Mouse (Mus musculus): Measurements from ENCODE around the gene Rita1. TPM values are rescaled to one million over a fixed set of nuclear protein-coding genes. Genes with fewer than 3 reads are reported as not detected.

Rita1 gene
- total RNA-seq, 2 experiments from 2014 or later: 3.8 TPM; not detected in 1

- ATAC-seq (replicated peaks; ENCODE audit: low FRiP score, poor library complexity, severe bottlenecking): peak; percentile 40
Measured at GRCm38 (mm10) chr5:120578504-120579081, 33.8 kb downstream of the Rita1 start.

- peak; percentile 86 for ATAC-seq (replicated peaks; ENCODE audit: low FRiP score, poor library complexity, severe bottlenecking)
Measured at GRCm38 (mm10) chr5:120577935-120578441, 34.4 kb downstream of the Rita1 start.

DNA sequence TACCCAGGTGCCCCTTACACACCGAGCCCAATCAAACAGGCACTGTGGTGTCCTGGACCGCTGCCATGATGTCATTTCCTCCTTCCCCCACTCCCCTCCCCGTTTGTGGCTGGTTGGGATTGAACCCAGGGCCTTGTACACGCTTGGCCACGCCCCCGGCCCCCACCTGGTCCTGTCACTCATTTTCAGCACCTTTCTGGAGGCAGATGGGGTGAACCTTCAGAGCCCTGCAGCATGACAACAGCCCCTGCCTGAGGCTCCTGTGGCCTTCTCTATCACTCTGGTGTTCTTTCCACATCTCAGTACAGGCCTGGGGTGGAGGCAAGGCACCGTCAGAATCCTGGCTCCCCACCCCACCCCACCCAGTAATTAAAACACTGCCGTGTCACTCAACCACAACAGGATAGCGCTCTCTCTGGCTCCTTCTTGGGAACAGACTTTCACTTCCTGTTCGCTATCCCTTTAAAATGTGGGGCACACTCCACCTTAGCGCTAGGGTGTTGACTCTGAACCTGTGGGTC lies 35.5 kb downstream of the Rita1 start:
- ATAC-seq (replicated peaks; ENCODE audit: low FRiP score, poor library complexity, severe bottlenecking): peak; percentile 57

DNA sequence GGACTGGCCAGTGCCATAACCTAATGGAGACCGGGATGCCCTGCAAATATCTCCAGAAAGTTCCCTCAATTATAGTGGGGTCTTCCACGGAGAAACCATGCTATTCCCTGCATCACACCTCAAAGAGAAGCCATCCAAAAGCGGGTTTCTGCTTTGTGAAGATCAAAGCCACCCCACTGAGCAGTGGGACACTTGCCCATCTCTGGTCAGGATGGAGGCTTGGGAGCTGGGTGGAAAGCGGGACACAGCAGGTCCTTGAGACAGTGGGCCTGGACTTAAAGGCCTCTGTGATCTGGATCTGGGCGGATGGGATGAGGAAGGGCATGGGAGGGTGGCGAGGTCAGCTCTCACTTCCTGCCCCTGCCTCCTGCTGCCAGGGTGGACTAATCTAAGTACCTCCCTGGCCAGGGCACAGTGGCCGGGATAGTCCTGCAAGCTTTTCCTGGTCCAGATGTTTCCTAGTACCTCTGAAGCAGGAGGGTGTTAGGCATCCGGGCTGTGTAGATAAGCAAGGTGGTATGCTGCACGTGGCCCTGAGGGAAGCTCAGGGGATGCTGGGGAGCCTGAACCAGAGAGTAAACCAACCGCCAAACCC lies 37.8 kb downstream of the Rita1 start:
- ATAC-seq (replicated peaks; ENCODE audit: low FRiP score, poor library complexity, severe bottlenecking): no peak

DNA sequence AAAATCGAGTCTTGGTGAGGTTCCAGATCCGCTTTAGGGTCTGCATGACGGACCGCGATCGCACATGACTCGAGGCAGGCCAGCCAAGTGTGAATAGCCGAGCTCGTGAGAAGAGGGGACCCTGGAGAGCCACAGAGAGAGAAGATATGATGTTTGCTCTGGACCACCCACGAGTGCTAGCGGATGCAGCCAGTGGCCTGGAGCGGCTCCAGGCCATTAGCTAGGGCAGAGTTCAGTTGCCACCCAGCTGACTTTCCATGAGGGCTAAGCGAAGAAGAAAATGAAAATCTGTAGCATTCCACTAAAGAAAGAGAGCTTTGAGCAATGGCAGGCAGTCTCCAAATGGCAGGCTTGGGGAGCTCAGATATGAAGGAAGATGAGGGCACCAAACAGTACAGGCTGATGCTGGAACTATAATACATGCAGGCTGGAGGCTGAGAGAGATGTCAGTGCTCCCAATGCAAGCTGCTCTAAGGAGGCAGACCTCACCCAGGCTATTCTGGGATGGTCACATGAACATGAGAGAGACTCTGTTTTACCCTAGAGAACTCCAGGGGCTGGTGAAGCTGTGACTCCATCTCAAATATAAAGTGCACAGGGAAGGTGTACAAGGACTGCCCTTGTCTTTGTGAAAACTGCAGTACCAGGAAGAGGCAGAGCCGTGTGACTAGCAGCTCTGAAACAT lies 41.2 kb downstream of the Rita1 start:
- ATAC-seq (replicated peaks; ENCODE audit: low FRiP score, poor library complexity, severe bottlenecking): no peak

DNA sequence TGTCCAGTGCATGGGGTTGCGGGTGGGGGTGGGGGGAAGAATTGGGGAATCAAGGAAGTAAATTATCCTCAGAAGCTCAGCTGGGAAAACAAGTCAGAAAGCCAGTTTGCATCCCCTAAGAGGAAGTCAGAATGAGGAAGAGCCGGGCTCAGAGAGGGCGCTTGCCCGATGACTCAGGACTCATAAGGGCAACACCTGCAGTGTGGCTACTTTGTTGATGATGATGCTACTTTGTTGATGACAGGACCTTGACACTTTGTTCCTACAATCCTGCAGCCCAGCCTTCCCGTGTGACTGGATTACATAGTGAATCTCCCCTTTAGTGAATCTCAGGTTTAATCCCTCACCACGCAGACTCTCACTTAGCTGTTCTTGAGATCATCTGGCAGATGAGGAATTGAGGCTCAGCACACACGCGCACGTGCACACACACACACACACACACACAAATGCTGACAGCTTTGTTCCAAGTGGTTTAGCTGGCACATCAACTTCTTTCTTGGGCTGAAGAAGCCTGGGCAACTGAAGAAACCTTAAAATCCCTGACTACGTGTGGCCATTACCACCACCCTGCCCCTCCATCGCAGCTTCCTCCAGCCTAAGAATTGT lies 42.0 kb downstream of the Rita1 start:
- no peak for ATAC-seq (replicated peaks; ENCODE audit: low FRiP score, poor library complexity, severe bottlenecking)

DNA sequence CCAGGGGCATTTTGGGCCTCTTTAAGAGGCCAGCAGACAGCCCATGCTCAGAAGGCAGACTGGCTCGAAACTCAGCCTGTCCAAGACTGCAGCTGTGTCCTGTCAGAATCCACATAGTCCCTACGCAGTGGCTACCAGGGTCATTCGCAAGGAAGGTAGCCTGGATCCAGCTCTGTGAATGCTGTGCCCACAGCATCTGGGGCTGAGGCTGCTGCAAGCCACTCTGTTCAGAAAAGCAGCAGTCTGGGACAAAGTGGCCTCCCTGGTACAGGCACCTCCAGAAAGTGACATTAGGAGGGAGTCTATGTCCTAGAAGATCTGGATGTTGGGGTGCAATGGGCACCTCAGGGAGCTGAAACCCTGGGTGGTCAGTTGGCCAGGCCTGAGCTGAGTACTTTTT lies 42.6 kb downstream of the Rita1 start:
- ATAC-seq (replicated peaks; ENCODE audit: low FRiP score, poor library complexity, severe bottlenecking): no peak

GRCm38 (mm10) chr5:120568964-120569363 lies 43.4 kb downstream of the Rita1 start:
- ATAC-seq (replicated peaks; ENCODE audit: low FRiP score, poor library complexity, severe bottlenecking): no peak

- no peak for ATAC-seq (replicated peaks; ENCODE audit: low FRiP score, poor library complexity, severe bottlenecking)
Measured at GRCm38 (mm10) chr5:120568336-120568768, 44.0 kb downstream of the Rita1 start.

DNA sequence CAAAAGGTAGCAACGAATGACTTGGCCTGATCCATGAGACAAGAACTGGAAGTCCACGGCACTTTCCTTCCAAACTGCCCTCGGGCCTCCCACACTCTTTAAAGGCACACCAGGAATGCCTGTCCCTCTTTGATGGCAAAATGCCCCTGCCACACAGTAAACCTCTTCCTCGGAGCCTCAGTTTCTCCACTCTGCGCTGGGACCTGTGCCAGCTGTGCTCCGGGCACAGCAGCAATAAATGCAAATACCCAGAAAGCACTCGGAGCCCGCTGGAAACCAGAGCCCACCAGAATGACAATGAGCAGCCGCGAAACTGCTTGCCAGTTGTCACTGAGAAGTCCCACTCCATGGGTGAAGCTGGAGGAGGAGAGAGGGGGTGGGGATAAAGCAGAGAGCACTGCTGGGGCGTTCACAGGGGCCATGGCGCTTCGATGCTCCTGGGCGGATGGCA lies 44.6 kb downstream of the Rita1 start:
- no peak for ATAC-seq (replicated peaks; ENCODE audit: low FRiP score, poor library complexity, severe bottlenecking)

GRCm38 (mm10) chr5:120567253-120567701 lies 45.1 kb downstream of the Rita1 start:
- ATAC-seq (replicated peaks; ENCODE audit: low FRiP score, poor library complexity, severe bottlenecking): no peak

- no peak for ATAC-seq (replicated peaks; ENCODE audit: low FRiP score, poor library complexity, severe bottlenecking)
Measured at GRCm38 (mm10) chr5:120566681-120567252, 45.6 kb downstream of the Rita1 start.

GRCm38 (mm10) chr5:120566101-120566500 lies 46.3 kb downstream of the Rita1 start:
- no peak for ATAC-seq (replicated peaks; ENCODE audit: low FRiP score, poor library complexity, severe bottlenecking)

GRCm38 (mm10) chr5:120565171-120565905 lies 47.1 kb downstream of the Rita1 start:
- no peak for ATAC-seq (replicated peaks; ENCODE audit: low FRiP score, poor library complexity, severe bottlenecking)

DNA sequence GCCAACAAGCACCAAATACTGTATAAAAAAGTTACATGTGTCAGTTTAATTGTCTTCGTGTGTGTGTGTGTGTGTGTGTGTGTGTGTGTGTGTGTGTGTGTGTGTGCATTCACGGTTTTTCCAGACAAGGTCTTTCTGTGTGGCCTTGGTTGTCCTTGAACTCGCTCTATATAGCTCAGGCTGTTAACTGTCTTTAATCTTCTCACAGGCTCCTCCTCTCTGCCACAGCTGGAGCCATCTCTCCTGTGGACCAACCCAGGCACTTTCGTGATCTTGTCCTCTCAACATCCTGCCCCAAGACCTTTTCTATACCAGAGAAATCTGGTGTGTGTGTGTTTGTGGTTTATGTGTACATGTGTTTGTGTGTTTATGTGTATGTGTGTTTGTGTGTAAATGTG lies 48.5 kb downstream of the Rita1 start:
- ATAC-seq (replicated peaks; ENCODE audit: low FRiP score, poor library complexity, severe bottlenecking): no peak

DNA sequence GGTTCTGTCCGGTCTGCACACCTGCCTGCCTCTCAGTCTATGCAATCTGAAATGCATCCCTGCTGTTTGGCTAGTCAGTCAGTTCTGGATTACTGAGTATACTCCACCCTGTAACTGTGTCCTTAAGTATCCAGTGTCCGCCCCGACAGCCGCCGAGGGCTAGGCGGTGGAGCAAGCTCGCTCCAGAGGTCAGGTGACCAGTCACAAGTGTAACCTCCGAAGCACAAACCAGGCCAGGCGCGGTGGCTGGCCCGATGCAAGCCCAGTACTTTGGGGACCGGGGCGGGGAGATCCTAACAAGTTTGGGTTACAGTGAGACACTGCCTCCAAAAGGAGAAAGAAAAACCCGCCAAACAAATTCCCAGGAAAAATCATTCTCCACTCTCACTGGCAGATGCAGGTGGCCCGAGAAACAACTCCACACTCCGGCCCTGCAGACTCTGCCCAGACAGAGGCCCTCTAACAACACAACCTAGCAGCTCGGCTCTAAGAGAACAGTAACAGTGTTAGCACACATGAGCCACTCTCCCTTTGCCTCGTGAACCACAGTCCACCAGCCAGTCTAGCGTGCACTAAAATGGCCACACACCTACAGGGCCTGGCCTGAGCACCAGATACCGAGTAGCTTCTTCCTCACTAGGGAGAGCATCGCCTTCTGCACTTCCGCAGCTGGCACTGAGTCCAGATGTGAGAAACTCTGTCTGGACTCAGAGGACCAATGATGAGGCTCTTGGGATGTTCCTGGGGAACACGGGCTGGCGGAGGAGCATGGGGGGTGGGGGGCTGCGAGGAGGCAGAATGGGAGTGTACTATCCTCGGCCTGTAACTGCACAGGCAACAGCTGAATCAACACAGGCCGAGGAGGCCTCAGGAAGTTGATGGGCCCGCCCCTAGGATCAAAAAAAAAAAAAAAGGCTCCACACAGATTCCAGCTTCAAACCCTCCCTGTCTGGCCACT lies 49.2 kb downstream of the Rita1 start:
- ATAC-seq (replicated peaks; ENCODE audit: low FRiP score, poor library complexity, severe bottlenecking): no peak

GRCm38 (mm10) chr5:120560616-120561311 lies 51.6 kb downstream of the Rita1 start:
- no peak for ATAC-seq (replicated peaks; ENCODE audit: low FRiP score, poor library complexity, severe bottlenecking)
